Mouse (Mus musculus) neural tube, embryonic 11.5 days (tissue): Measurements from ENCODE around the gene Ccdc34. TPM values are rescaled to one million over a fixed set of nuclear protein-coding genes. Genes with fewer than 3 reads are reported as not detected.

Experiments
- ATAC-seq: fragments of 200-750 bp; cut with Nextera tagmentation; 2 replicates; pipeline ENCODE4 v1.8.0; 2017; ENCODE audit warnings: moderate number of reproducible peaks, mild to moderate bottlenecking, moderate TSS enrichment, moderate library complexity; ENCODE audit not compliant: insufficient read depth, low FRiP score, low TSS enrichment
- DNase-seq: peaks from one replicate; pipeline ENCODE4 v3.0.0-alpha.2; 2015; ENCODE audit warnings: low spot score
- H3K27ac ChIP-seq: fragments of 300-500 bp; sonication (generic); 2 replicates; pipeline ENCODE4 v1.5.1; 2014; ENCODE audit warnings: low read depth, mild to moderate bottlenecking, low read length
- H3K27me3 ChIP-seq: fragments of 300-500 bp; sonication (generic); 2 replicates; pipeline ENCODE4 v1.6.1; 2014; ENCODE audit warnings: mild to moderate bottlenecking, low read length, mixed read lengths; ENCODE audit not compliant: control insufficient read depth, insufficient read depth
- H3K36me3 ChIP-seq: fragments of 300-500 bp; sonication (generic); 2 replicates; pipeline ENCODE4 v1.6.1; 2014; ENCODE audit warnings: mild to moderate bottlenecking, low read length, moderate library complexity, mixed read lengths; ENCODE audit not compliant: control insufficient read depth, insufficient read depth
- H3K4me1 ChIP-seq: fragments of 300-500 bp; sonication (generic); 2 replicates; pipeline ENCODE4 v1.6.1; 2014; ENCODE audit warnings: low read length, mixed read lengths; ENCODE audit not compliant: control insufficient read depth, insufficient read depth
- H3K4me2 ChIP-seq: fragments of 300-500 bp; sonication (generic); 2 replicates; pipeline ENCODE4 v1.6.1; 2014; ENCODE audit warnings: low read depth, mild to moderate bottlenecking, moderate library complexity
- H3K4me3 ChIP-seq: fragments of 300-500 bp; sonication (generic); 2 replicates; pipeline ENCODE4 v1.5.1; 2014; ENCODE audit warnings: low read depth, low read length
- H3K9ac ChIP-seq: fragments of 300-500 bp; sonication (generic); 2 replicates; pipeline ENCODE4 v1.6.1; 2014; ENCODE audit warnings: mild to moderate bottlenecking, low read length
- H3K9me3 ChIP-seq: fragments of 300-500 bp; sonication (generic); 2 replicates; pipeline ENCODE4 v1.6.1; 2016; ENCODE audit warnings: low read length; ENCODE audit not compliant: control insufficient read depth
- WGBS: fragments of 180-500 bp; shearing (Covaris S2); extraction: QIAGEN DNeasy Blood & Tissue Kit; methylation state at CpG from one replicate; pipeline ENCODE4 v1.1.7; 2014; 5-methylcytosine and 5-hydroxymethylcytosine counted together
- polyA plus RNA-seq: library from polyadenylated mRNA; unstranded; fragments of >200 nt; fragmentation: Nextera tagmentation; extraction: Ambion mirVana; gene quantifications from 2 replicates; pipeline ENCODE4 v1.2.1, GENCODE M21; 2014

Ccdc34 gene
- polyA plus RNA-seq, 1 experiment from 2014 or later: 52.3 TPM

GRCm38 (mm10) chr2:110214278-110214677, 196.7 kb downstream of the Ccdc34 start:
- no peaks in the 10 kb centered on the region for H3K9me3 ChIP-seq
- no peaks in the 10 kb centered on the region for H3K36me3 ChIP-seq
- no peak overlapping the region for H3K27ac ChIP-seq
- H3K4me2 ChIP-seq: no peak overlapping the region
- 85% methylated on average over 4 of the region's 4 CpGs for WGBS
- DNase-seq (no peak), ATAC-seq (no peak)
- no peak overlapping the region for H3K4me3 ChIP-seq
- no peaks in the 10 kb centered on the region for H3K4me1 ChIP-seq
- H3K27me3 ChIP-seq: no peaks in the 10 kb centered on the region
- H3K9ac ChIP-seq: no peak overlapping the region

- WGBS: 64% methylated on average over 9 of the region's 9 CpGs
- Histone ChIP-seq H3K27me3 (no peaks in the 10 kb centered on the region), H3K9me3 (no peaks in the 10 kb centered on the region), H3K27ac (no peak overlapping the region), H3K36me3 (no peaks in the 10 kb centered on the region), H3K9ac (no peak overlapping the region), H3K4me1 (no peaks in the 10 kb centered on the region), H3K4me2 (no peak overlapping the region), H3K4me3 (no peak overlapping the region)
- DNase-seq (no peak), ATAC-seq (no peak)
Observed at GRCm38 (mm10) chr2:110214991-110215684, 197.5 kb downstream of the Ccdc34 start.

- H3K4me3 ChIP-seq: no peak overlapping the region
- H3K4me2 ChIP-seq: no peak overlapping the region
- 72% methylated on average over 3 of the region's 3 CpGs for WGBS
- H3K9me3 ChIP-seq: no peaks in the 10 kb centered on the region
- H3K9ac ChIP-seq: no peak overlapping the region
- no peaks in the 10 kb centered on the region for H3K27me3 ChIP-seq
- DNase-seq: no peak
- ATAC-seq: no peak
- no peaks in the 10 kb centered on the region for H3K36me3 ChIP-seq
- no peaks in the 10 kb centered on the region for H3K4me1 ChIP-seq
- no peak overlapping the region for H3K27ac ChIP-seq
Observed at GRCm38 (mm10) chr2:110215685-110216058, 198.1 kb downstream of the Ccdc34 start.

GRCm38 (mm10) chr2:110220492-110220891, 202.9 kb downstream of the Ccdc34 start:
- H3K9ac ChIP-seq: no peak overlapping the region
- WGBS: 67% methylated on average over 1 of the region's 1 CpGs

GRCm38 (mm10) chr2:110222793-110223192, 205.2 kb downstream of the Ccdc34 start:
- Histone ChIP-seq H3K27me3 (no peaks in the 10 kb centered on the region), H3K4me3 (no peak overlapping the region), H3K9ac (no peak overlapping the region), H3K4me2 (no peak overlapping the region), H3K36me3 (no peaks in the 10 kb centered on the region), H3K27ac (no peak overlapping the region), H3K9me3 (no peaks in the 10 kb centered on the region), H3K4me1 (no peaks in the 10 kb centered on the region)
- DNase-seq: no peak
- WGBS: 88% methylated on average over 2 of the region's 2 CpGs
- no peak for ATAC-seq

More at GRCm38 (mm10) chr2:110220492-110220891, 202.9 kb downstream of the Ccdc34 start:
- Histone ChIP-seq H3K4me2 (no peak overlapping the region), H3K4me3 (no peak overlapping the region), H3K27ac (no peak overlapping the region), H3K4me1 (no peaks in the 10 kb centered on the region), H3K9me3 (no peaks in the 10 kb centered on the region), H3K27me3 (no peaks in the 10 kb centered on the region), H3K36me3 (no peaks in the 10 kb centered on the region)
- ATAC-seq (no peak), DNase-seq (no peak)

Other genes with a start within 250 kb of the Ccdc34 start
- 136 and 146 TPM in 2 replicates for gene Lin7c, start 127.0 kb upstream of the Ccdc34 start, polyA plus RNA-seq
- gene Lgr4, start 100.2 kb upstream of the Ccdc34 start, polyA plus RNA-seq: 19.7 and 21.1 TPM in 2 replicates